Mouse (Mus musculus) MEL (cell line): ENCODE measurements around the gene Pde3a.
A peak's percentile ranks its signal among the peaks of the same experiment; 100 is the strongest.

Experiments
- CTCF ChIP-seq, 3 experiments: IDR thresholded peaks in 2 of 3; conservative IDR thresholded peaks in 1 of 3; 2 replicates each; pipeline ENCODE4 v1.5.1; 2011 to 2012; ENCODE audit warnings: low read length in 3 of 3, low read depth in 2 of 3, mild to moderate bottlenecking in 2 of 3, improper control_type of control experiment in 1 of 3, inconsistent platforms in 1 of 3, mixed read lengths in 1 of 3, moderate library complexity in 1 of 3; ENCODE audit not compliant: control insufficient read depth in 1 of 3, insufficient read depth in 1 of 3, poor library complexity in 1 of 3, severe bottlenecking in 1 of 3
- ELF1 ChIP-seq: IDR thresholded peaks from 2 replicates; pipeline ENCODE4 v1.6.1; 2014; ENCODE audit warnings: low read depth, mild to moderate bottlenecking, inconsistent platforms, low read length, improper control_type of control experiment, moderate library complexity
- EP300 ChIP-seq, 2 experiments: IDR thresholded peaks; 2 replicates each; pipeline ENCODE4 v1.6.1; 2011; ENCODE audit warnings: improper control_type of control experiment in 2 of 2, low read length in 2 of 2, low read depth in 1 of 2, mild to moderate bottlenecking in 1 of 2
- GABPA ChIP-seq: IDR thresholded peaks from 2 replicates; pipeline ENCODE4 v1.6.1; 2012; ENCODE audit warnings: low read depth, mild to moderate bottlenecking, inconsistent platforms, low read length, improper control_type of control experiment, moderate library complexity
- MAFK ChIP-seq: IDR thresholded peaks from 2 replicates; pipeline ENCODE4 v1.6.1; 2011; ENCODE audit warnings: low read depth, mild to moderate bottlenecking, low read length, improper control_type of control experiment, borderline replicate concordance
- MAX ChIP-seq: IDR thresholded peaks from 2 replicates; pipeline ENCODE4 v1.6.1; 2011; ENCODE audit warnings: low read length, improper control_type of control experiment
- POLR2A ChIP-seq, 2 experiments: IDR thresholded peaks; 2 replicates each; pipeline ENCODE4 v1.6.1; 2011 to 2012; ENCODE audit warnings: low read length in 2 of 2, mild to moderate bottlenecking in 2 of 2, control low read depth in 1 of 2, improper control_type of control experiment in 1 of 2, low read depth in 1 of 2, moderate library complexity in 1 of 2; ENCODE audit not compliant: control insufficient read depth in 1 of 2, insufficient read depth in 1 of 2, poor library complexity in 1 of 2
- SMC3 ChIP-seq: IDR thresholded peaks from 2 replicates; pipeline ENCODE4 v1.6.1; 2011; ENCODE audit warnings: low read depth, low read length, improper control_type of control experiment
- ZNF384 ChIP-seq: IDR thresholded peaks from 2 replicates; pipeline ENCODE4 v1.6.1; 2012; ENCODE audit warnings: low read depth, mild to moderate bottlenecking, inconsistent platforms, low read length, improper control_type of control experiment

DNA sequence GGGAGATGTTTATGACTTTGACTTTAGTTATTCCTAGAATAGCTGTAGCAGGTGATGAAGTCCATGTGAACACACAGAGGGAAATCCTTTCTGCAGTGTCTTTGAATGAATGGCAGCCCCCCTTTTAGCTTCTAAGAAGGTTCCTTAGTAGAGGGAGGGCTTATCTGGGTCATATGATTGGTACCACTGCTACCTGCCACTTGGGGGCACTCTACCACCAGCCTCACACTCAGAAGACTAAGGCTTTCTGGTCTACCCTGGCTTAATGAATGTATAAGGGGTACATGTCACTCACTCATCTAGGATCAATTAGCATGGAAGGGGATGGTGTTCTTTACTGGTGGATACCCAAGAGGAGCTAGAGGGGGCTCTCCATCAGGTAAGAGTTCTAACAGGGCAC is 250.4 kb downstream of the Pde3a start:
- peak; percentile 24; the same call in 1 of the 2 replicates for TF ChIP-seq SMC3
- no peak for TF ChIP-seq ELF1
- TF ChIP-seq CTCF (IDR thresholded peaks at IDR 0.05 in 2 of 3, conservative IDR thresholded peaks at IDR 0.05 in 1 of 3; ENCODE audit: control insufficient read depth in 1 of 3, insufficient read depth in 1 of 3, low read depth in 2 of 3, low read length in 3 of 3, poor library complexity in 1 of 3, severe bottlenecking in 1 of 3): peak in 2 of 3 experiments; percentile 24 to 26; a peak in 3 of 6 replicates
- no peak for TF ChIP-seq MAFK
- TF ChIP-seq POLR2A (IDR thresholded peaks at IDR 0.05; ENCODE audit: control insufficient read depth in 1 of 2, insufficient read depth in 1 of 2, low read depth in 1 of 2, low read length in 2 of 2, poor library complexity in 1 of 2): no peak
- no peak for TF ChIP-seq ZNF384
- no peak for TF ChIP-seq GABPA
- TF ChIP-seq EP300 (IDR thresholded peaks at IDR 0.05; ENCODE audit: low read depth in 1 of 2, low read length in 2 of 2): no peak
- TF ChIP-seq MAX: no peak
